Mouse (Mus musculus): ENCODE measurements around the gene Pigs. TPM values are rescaled to one million over a fixed set of nuclear protein-coding genes. Genes with fewer than 3 reads are reported as not detected.

The Pigs gene
- total RNA-seq (2023) = 10 to 100 TPM; 60.7 to 63.9 TPM

GRCm38 (mm10) chr11:78327634-78328511 lies at the start of gene Pigs:
Gene Pigs, plus strand, starts transcription at chr11:78328415.

GRCm38 (mm10) chr11:78290654-78291053 lies 37.6 kb upstream of the Pigs start, which contains the start of gene BC030499:
Gene BC030499, plus strand, starts transcription at chr11:78290841.

GRCm38 (mm10) chr11:78301357-78302084 lies 26.7 kb upstream of the Pigs start, which contains the start of gene Spag5:
Gene Spag5, plus strand, starts transcription at chr11:78301529.

GRCm38 (mm10) chr11:78322860-78323259 lies 5.4 kb upstream of the Pigs start, which contains the start of gene Aldoc:
Gene Aldoc, plus strand, starts transcription at chr11:78322968.

GRCm38 (mm10) chr11:78343381-78344327 lies 15.4 kb downstream of the Pigs start, which contains the start of gene Unc119:
Gene Unc119, plus strand, starts transcription at chr11:78343482.

GRCm38 (mm10) chr11:78386508-78387043 lies 58.4 kb downstream of the Pigs start, which contains the start of gene Foxn1:
Gene Foxn1, minus strand, starts transcription at chr11:78386558.

Other genes starting within 250 kb of the Pigs start
- gene Eral1, start 248.0 kb upstream of the Pigs start, total RNA-seq (2023) = 10 to 100 TPM; 17.4 to 20.2 TPM
- 10 to 100 TPM; 26.6 to 30.6 TPM for gene Fam222b, start 233.8 kb upstream of the Pigs start, total RNA-seq (2023)
- under 1 TPM; 0.60 to 0.67 TPM for gene Traf4, start 162.8 kb upstream of the Pigs start, total RNA-seq (2023)
- 1 to 10 TPM; 1.9 to 4.0 TPM for gene Nek8, start 151.7 kb upstream of the Pigs start, total RNA-seq (2023)
- 1 to 10 TPM; 2.9 to 3.3 TPM for gene Tlcd1, start 151.7 kb upstream of the Pigs start, total RNA-seq (2023)
- gene Rpl23a, start 144.8 kb upstream of the Pigs start, total RNA-seq (2023) = 1,000 to 10,000 TPM; 1,755 to 1,970 TPM
- 1 to 10 TPM; 4.0 to 4.2 TPM for gene Rab34, start 140.0 kb upstream of the Pigs start, total RNA-seq (2023)
- gene Proca1, start 135.0 kb upstream of the Pigs start, total RNA-seq (2023) = not detected
- 10 to 100 TPM; 52.7 to 55.9 TPM for gene Sdf2, start 82.7 kb upstream of the Pigs start, total RNA-seq (2023)
- gene Supt6, start 82.4 kb upstream of the Pigs start, total RNA-seq (2023) = 10 to 100 TPM; 59.1 to 66.8 TPM
- 100 to 1,000 TPM; 105 to 107 TPM for gene 2610507B11Rik, start 66.7 kb upstream of the Pigs start, total RNA-seq (2023)
- gene BC030499, start 37.6 kb upstream of the Pigs start, total RNA-seq (2023) = 1 to 10 TPM; 1.5 TPM
- 1 to 10 TPM in 1 of 2 experiments, under 1 TPM in 1; 0.81 to 2.9 TPM for gene Spag5, start 26.9 kb upstream of the Pigs start, total RNA-seq (2023)
- 1 to 10 TPM; 7.4 to 9.0 TPM for gene Aldoc, start 5.4 kb upstream of the Pigs start, total RNA-seq (2023)
- 10 to 100 TPM; 69.6 to 82.3 TPM for gene Unc119, start 15.1 kb downstream of the Pigs start, total RNA-seq (2023)
- gene Foxn1, start 58.1 kb downstream of the Pigs start, total RNA-seq (2023) = not detected
- under 1 TPM in 1 of 2 experiments, not detected in 1; 0.66 TPM for gene Slc13a2, start 93.8 kb downstream of the Pigs start, total RNA-seq (2023)
- gene Slc46a1, start 137.3 kb downstream of the Pigs start, total RNA-seq (2023) = 1 to 10 TPM; 5.9 to 7.9 TPM
- 1 to 10 TPM; 1.9 TPM for gene Sarm1, start 169.3 kb downstream of the Pigs start, total RNA-seq (2023)
- gene Vtn, start 170.7 kb downstream of the Pigs start, total RNA-seq (2023) = not detected
- not detected for gene Sebox, start 175.0 kb downstream of the Pigs start, total RNA-seq (2023)
- 10 to 100 TPM; 18.9 to 24.0 TPM for gene Tmem199, start 183.8 kb downstream of the Pigs start, total RNA-seq (2023)
- gene Poldip2, start 183.8 kb downstream of the Pigs start, total RNA-seq (2023) = 10 to 100 TPM; 24.6 to 28.4 TPM
- 10 to 100 TPM; 16.8 to 17.1 TPM for gene Tnfaip1, start 207.9 kb downstream of the Pigs start, total RNA-seq (2023)
- 10 to 100 TPM; 31.8 to 33.8 TPM for gene Ift20, start 207.9 kb downstream of the Pigs start, total RNA-seq (2023)
- 10 to 100 TPM; 12.3 to 15.0 TPM for gene Tmem97, start 222.4 kb downstream of the Pigs start, total RNA-seq (2023)